Mouse (Mus musculus) intestine, embryonic 15.5 days (tissue): ENCODE measurements around the gene Zfp263. TPM values are rescaled to one million over a fixed set of nuclear protein-coding genes. Genes with fewer than 3 reads are reported as not detected.
A peak's percentile ranks its signal among the peaks of the same experiment; 100 is the strongest.

Source experiments
- ATAC-seq: fragments of 200-750 bp; cut with Nextera tagmentation; 2 replicates; pipeline ENCODE4 v1.8.0; 2017; ENCODE audit warnings: moderate TSS enrichment, moderate library complexity
- H3K27ac ChIP-seq: fragments of 300-500 bp; sonication (generic); 2 replicates; pipeline ENCODE4 v1.5.1; 2015; ENCODE audit warnings: mild to moderate bottlenecking, inconsistent platforms
- H3K27me3 ChIP-seq: fragments of 300-500 bp; sonication (generic); replicated peaks from 2 replicates; pipeline ENCODE4 v1.6.1; 2015; ENCODE audit warnings: inconsistent platforms
- H3K36me3 ChIP-seq: fragments of 300-500 bp; sonication (generic); 2 replicates; pipeline ENCODE4 v1.6.1; 2015; ENCODE audit warnings: inconsistent platforms
- H3K4me1 ChIP-seq: fragments of 300-500 bp; sonication (generic); replicated peaks from 2 replicates; pipeline ENCODE4 v1.6.1; 2015; ENCODE audit warnings: inconsistent platforms
- H3K4me2 ChIP-seq: fragments of 300-500 bp; sonication (generic); replicated peaks from 2 replicates; pipeline ENCODE4 v1.6.1; 2015; ENCODE audit warnings: mild to moderate bottlenecking, inconsistent platforms
- H3K4me3 ChIP-seq: fragments of 300-500 bp; sonication (generic); replicated peaks from 2 replicates; pipeline ENCODE4 v1.5.1; 2015; ENCODE audit warnings: inconsistent platforms
- H3K9ac ChIP-seq: fragments of 300-500 bp; sonication (generic); 2 replicates; pipeline ENCODE4 v1.6.1; 2015; ENCODE audit warnings: inconsistent platforms
- H3K9me3 ChIP-seq: fragments of 300-500 bp; sonication (generic); 2 replicates; pipeline ENCODE4 v1.6.1; 2016; ENCODE audit warnings: inconsistent platforms
- WGBS: fragments of 180-500 bp; shearing (Covaris S2); methylation state at CpG from one replicate; pipeline ENCODE4 v1.1.7; 2015; 5-methylcytosine and 5-hydroxymethylcytosine counted together
- polyA plus RNA-seq: library from polyadenylated mRNA; unstranded; fragments of >200 nt; fragmentation: Nextera tagmentation; extraction: Ambion mirVana; gene quantifications from 2 replicates; pipeline ENCODE4 v1.2.1, GENCODE M21; 2015

The Zfp263 gene
- polyA plus RNA-seq = 38.6 and 40.1 TPM in 2 replicates

DNA sequence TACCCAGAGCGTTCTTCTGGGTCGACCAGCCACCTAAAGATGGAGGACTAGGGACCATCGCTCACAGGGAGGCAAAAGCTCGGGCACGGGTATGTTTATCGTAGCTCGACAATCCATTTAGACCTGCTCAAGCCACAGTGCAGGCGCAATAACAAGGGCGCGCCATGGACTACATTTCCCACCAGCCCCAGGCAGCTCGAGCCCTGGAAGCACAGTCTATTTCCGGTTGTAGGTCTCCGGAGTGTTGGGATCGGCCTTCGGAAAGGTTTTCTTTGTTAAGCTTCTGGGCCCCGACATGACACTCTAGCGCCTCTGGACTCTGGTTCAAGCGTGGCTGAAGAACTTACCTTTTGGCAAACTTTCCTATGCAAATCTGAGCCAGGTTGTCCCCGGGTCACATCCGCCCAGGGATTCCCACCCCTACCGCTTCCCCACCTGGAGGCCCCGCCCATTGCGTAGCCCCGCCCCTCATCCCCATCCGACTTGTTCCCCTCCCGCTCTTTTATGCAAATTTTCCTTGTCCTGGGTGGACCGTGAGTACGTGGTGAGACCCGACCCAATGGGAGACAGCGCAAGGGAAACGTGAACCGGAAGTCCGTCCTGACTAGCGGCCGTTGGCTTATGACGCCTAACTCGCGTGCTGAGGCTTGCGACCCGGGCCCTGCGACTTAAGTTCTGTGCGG, at the start of gene Zfp263:
Gene Zfp263 (plus strand): TSS at position 591 of the 683 bp plus-strand sequence.
- H3K9me3 ChIP-seq = no peaks in the 10 kb centered on the region
- H3K27me3 ChIP-seq = no peaks in the 10 kb centered on the region
- peak; percentile 98 for ATAC-seq
- under 1% methylated on average over 42 of the region's 42 CpGs for WGBS
- H3K4me2 ChIP-seq = peak within 1 kb of the TSS; percentile 82
- H3K4me3 ChIP-seq = peak within 1 kb of the TSS; percentile 79
- peaks cover 17% of the 10 kb centered on the region for H3K36me3 ChIP-seq
- H3K27ac ChIP-seq = peak within 1 kb of the TSS; percentile 91
- peak within 1 kb of the TSS; percentile 83 for H3K9ac ChIP-seq
- H3K4me1 ChIP-seq = peaks cover 11% of the 10 kb centered on the region

DNA sequence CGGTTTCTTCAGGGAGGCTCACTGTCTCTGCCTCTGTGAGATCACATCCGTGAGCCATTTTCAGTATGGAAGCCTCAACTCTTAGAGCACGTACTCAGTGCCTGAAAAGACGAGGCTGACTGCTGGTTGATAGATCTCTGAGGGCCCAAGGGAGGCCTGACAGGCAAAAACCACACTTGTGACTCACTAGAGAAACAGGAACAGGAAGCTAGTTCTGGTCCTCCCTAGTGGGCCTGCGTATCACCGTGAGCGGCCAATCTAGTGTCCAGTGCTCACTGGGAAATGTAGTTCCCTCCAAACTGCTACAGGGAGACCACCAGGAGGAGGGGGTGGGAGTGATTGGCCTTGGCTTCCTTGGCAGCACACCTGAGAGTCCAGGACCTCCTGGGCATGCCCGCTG, 44.6 kb upstream of the Zfp263 start:
- Histone ChIP-seq H3K4me3 (no peak overlapping the region), H3K27ac (no peak overlapping the region), H3K9me3 (no peaks in the 10 kb centered on the region), H3K27me3 (no peaks in the 10 kb centered on the region), H3K36me3 (no peaks in the 10 kb centered on the region), H3K9ac (no peak overlapping the region), H3K4me2 (no peak overlapping the region), H3K4me1 (no peaks in the 10 kb centered on the region)
- ATAC-seq = no peak
- 83% methylated on average over 8 of the region's 8 CpGs for WGBS

DNA sequence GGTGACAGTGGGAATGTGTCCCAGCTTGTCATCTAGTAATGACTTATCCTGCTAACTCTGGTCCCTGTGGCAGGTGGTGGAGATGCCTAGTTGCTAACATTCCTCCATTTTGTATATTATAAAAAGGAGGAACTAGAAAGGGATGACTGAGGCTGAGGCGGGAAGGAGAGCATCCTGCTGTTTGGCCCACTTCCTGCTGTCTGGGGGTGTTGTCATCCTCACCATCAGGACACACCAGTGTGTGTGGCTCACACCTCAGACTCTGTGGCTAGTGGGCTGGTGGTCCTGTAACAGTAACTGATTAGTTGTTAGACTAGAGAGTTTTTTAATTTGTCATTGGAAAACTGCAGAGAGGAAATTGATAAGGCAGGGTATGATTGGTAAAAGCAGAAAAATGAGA, 43.0 kb upstream of the Zfp263 start:
- no peaks in the 10 kb centered on the region for H3K27me3 ChIP-seq
- H3K9me3 ChIP-seq = no peaks in the 10 kb centered on the region
- no peaks in the 10 kb centered on the region for H3K36me3 ChIP-seq
- 89% methylated on average over 1 of the region's 1 CpGs for WGBS
- no peak overlapping the region for H3K9ac ChIP-seq
- no peak for ATAC-seq
- no peaks in the 10 kb centered on the region for H3K4me1 ChIP-seq
- H3K4me3 ChIP-seq = no peak overlapping the region
- no peak overlapping the region for H3K27ac ChIP-seq
- no peak overlapping the region for H3K4me2 ChIP-seq

DNA sequence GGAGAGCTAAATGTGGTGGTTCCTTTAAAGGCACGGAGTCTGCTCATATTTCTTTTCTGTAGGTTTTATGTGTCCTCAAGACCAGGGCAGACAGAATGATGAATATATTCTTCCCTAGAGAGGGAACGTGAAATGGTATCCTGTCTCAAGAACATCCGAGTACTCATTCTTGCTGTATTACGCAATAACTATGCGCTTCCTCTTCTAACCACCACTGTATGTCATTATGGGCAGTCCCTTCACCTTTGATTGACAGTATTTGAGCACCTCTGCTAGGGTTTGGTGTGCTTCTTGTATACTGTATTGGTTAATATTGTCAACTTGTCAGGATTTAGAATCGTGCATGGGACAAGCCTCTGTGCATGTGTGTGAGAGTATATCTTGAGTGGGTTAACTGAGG, 37.2 kb upstream of the Zfp263 start:
- no peaks in the 10 kb centered on the region for H3K4me1 ChIP-seq
- H3K4me2 ChIP-seq = no peak overlapping the region
- no peaks in the 10 kb centered on the region for H3K27me3 ChIP-seq
- WGBS = 81% methylated on average over 6 of the region's 6 CpGs
- H3K9me3 ChIP-seq = no peaks in the 10 kb centered on the region
- no peak overlapping the region for H3K27ac ChIP-seq
- no peaks in the 10 kb centered on the region for H3K36me3 ChIP-seq
- no peak for ATAC-seq
- no peak overlapping the region for H3K4me3 ChIP-seq
- H3K9ac ChIP-seq = no peak overlapping the region

DNA sequence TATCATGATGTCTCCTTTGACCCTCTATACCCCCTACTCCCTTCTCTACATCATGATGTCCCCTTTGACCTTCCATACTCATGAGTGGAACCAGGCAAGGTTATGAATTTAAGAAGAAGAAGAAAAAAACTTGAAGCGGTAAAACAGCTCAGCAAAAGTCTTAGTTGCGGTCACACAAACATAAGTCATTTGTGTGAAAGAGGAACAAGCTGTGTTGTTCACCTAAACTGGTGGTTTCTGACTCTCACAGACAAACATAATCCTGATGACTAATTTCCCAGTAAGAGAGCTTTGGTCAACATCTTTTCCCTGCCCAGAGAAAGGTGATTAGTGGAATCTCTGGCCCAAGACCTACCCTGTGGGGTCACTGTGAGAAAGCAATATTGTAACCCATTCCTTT, 29.2 kb upstream of the Zfp263 start:
- Histone ChIP-seq H3K9ac (no peak overlapping the region), H3K4me3 (no peak overlapping the region), H3K27ac (no peak overlapping the region), H3K4me1 (no peaks in the 10 kb centered on the region), H3K9me3 (no peaks in the 10 kb centered on the region), H3K36me3 (no peaks in the 10 kb centered on the region), H3K4me2 (no peak overlapping the region), H3K27me3 (no peaks in the 10 kb centered on the region)
- WGBS = 89% methylated on average over 2 of the region's 2 CpGs
- no peak for ATAC-seq

DNA sequence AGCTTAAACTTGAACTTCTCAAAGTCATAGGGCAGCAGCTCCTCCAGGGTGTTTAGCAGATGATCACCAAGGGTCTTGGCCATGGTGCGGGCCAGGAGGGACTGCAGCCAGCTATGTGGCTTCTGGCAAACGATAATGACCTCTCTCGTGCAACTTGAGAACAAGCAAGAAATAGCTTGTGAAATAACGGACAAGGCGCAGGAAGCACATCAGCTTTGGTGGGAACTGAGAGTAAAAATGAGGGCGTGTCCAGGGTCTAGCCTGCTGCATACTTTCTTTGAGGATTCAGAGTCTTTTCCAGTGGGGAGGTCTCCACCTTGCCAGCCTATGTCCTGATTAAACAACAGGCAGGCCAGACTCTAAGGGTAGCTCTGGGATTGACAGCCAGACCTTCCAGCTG, 25.9 kb upstream of the Zfp263 start, which contains the start of gene Mefv:
Gene Mefv (minus strand): TSS at position 118 of the 400 bp plus-strand sequence.
- no peak for ATAC-seq
- Histone ChIP-seq H3K27ac (no peak within 1 kb of the TSS), H3K36me3 (no peaks in the 10 kb centered on the region), H3K4me3 (no peak within 1 kb of the TSS), H3K4me2 (no peak within 1 kb of the TSS), H3K9ac (no peak within 1 kb of the TSS), H3K9me3 (no peaks in the 10 kb centered on the region), H3K27me3 (no peaks in the 10 kb centered on the region), H3K4me1 (no peaks in the 10 kb centered on the region)
- 87% methylated on average over 6 of the region's 6 CpGs for WGBS

DNA sequence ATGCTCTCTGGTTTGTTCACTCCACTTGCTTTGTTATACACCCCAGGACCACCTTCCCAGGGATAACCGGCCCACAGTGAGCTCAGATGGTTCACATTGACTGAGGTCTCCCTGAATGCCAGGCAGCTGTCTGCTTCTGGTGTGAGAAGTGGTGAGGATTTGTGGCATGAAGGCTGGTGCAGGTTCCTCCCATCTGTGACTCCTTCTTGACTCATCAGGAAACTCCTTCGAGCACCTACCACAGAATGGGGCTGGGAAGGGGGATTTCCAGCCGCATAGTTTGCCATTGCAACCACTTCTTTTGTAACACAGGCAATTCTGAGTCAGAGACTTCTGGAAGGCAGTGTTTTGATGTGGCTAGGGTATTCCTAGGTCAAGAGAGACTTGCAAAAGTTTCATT, 20.7 kb upstream of the Zfp263 start:
- 64% methylated on average over 3 of the region's 3 CpGs for WGBS
- H3K4me3 ChIP-seq = no peak overlapping the region
- H3K4me1 ChIP-seq = no peaks in the 10 kb centered on the region

DNA sequence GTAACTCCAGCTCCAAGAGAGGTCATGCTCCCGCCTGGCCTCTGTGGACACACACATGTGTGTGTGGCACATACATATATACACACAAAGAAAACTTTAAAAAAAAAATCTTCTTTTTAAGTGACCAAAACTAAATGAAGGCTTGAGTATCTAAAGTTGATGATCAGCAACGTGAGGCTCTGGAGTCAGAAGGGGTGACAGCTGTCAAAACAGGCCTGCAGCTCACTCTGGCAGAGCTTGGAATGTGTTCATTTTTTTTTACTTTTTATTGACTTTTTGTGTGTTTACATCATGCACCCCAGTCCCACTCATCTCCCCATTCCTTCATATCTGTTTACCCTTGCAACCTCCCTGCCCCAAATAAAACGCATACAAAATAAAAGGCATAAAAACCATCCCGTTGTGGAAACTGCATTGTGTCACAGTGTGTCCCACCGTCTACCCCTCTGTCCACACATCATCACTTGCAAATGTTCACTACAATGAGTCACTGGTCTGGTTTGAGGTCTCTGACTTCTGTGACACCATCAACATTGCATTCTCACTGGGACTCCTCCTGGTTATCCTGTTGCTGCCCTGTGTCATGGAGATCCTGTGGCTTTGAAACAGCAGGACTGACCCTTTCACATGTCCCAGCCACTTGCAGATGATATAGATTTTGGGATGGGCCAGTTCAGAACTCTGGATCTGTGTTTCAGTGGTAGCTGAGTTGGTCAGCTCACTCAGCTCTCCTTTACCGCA, 15.7 kb upstream of the Zfp263 start:
- no peak overlapping the region for H3K27ac ChIP-seq
- H3K4me1 ChIP-seq = no peaks in the 10 kb centered on the region

More for the DNA sequence above, 20.7 kb upstream of the Zfp263 start:
- Histone ChIP-seq H3K9ac (no peak overlapping the region), H3K36me3 (no peaks in the 10 kb centered on the region), H3K27ac (no peak overlapping the region), H3K9me3 (no peaks in the 10 kb centered on the region), H3K27me3 (no peaks in the 10 kb centered on the region), H3K4me2 (no peak overlapping the region)
- no peak for ATAC-seq

DNA sequence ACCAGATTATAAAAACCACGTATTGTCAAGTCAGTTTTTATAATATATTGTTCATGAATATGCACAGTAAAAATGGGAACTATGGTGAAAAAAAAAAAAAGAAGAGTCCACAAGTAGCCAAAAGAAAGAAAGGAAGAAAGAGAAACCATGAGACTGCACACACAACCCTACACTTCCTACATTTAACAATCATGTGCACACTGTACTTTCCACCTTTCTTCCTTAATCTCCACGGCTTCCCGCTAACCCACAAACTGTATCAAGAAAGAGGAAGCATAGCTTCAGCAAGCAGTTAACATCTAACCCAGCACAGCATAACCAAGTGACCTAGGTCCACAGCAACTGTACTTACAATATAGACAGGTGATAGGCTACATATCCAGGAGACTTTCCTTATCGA, 11.3 kb upstream of the Zfp263 start:
- H3K4me3 ChIP-seq = no peak overlapping the region
- H3K36me3 ChIP-seq = no peaks in the 10 kb centered on the region
- no peak overlapping the region for H3K4me2 ChIP-seq
- no peaks in the 10 kb centered on the region for H3K9me3 ChIP-seq
- ATAC-seq = no peak
- no peaks in the 10 kb centered on the region for H3K27me3 ChIP-seq
- no peak overlapping the region for H3K9ac ChIP-seq
- WGBS = 84% methylated on average over 4 of the region's 4 CpGs
- no peaks in the 10 kb centered on the region for H3K4me1 ChIP-seq
- no peak overlapping the region for H3K27ac ChIP-seq

More for the DNA sequence above, 15.7 kb upstream of the Zfp263 start:
- H3K9me3 ChIP-seq = no peaks in the 10 kb centered on the region
- H3K36me3 ChIP-seq = no peaks in the 10 kb centered on the region
- 80% methylated on average over 6 of the region's 6 CpGs for WGBS
- H3K27me3 ChIP-seq = no peaks in the 10 kb centered on the region
- no peak overlapping the region for H3K9ac ChIP-seq
- no peak for ATAC-seq
- H3K4me2 ChIP-seq = no peak overlapping the region
- no peak overlapping the region for H3K4me3 ChIP-seq

DNA sequence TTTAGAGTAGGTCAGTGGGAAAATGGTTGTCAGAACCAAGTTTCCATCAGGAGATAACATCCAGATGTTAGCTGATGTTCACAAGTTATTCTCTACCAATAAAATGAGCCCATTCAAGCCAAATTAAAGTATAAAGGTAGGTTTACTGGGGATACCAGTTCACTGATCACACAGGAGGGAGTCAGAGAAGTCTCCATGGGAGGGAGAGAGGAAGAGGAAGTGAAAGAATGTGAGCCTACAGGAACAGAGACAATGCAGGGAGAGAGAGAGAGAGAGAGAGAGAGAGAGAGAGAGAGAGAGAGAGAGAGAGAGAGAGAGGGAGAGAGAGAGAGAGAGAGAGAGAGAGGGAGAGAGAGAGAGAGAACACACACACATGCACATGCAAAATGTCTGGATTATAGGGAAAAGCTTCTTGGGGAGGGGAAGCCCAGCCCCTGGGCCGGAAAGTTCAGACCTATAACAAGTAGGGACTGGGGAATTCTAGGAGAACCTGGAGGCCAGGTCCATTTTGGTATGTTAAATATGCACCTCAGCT, 10.6 kb upstream of the Zfp263 start:
- 80% methylated on average over 1 of the region's 1 CpGs for WGBS
- Histone ChIP-seq H3K4me1 (no peaks in the 10 kb centered on the region), H3K27ac (no peak overlapping the region), H3K9ac (no peak overlapping the region), H3K4me2 (no peak overlapping the region), H3K9me3 (no peaks in the 10 kb centered on the region), H3K27me3 (no peaks in the 10 kb centered on the region), H3K36me3 (no peaks in the 10 kb centered on the region), H3K4me3 (no peak overlapping the region)
- no peak for ATAC-seq

DNA sequence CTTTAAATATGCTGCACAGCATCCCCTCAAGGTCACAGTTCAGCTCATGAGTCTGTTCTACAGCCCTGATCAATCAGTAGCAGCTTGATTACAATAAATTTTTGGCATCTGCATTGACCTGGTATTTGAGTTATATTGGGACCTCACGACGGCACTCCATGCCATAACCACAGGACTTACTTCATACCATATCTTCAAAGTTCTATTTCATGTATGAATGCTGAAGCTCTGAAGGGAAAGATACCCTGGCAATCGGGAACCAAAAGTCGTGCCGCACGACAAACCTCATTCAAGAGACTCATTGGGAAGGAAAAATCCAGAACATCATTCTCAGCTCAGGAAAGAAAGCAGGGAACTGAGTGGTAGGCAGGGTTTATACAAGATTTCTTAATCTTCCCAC, 1.4 kb upstream of the Zfp263 start:
- Histone ChIP-seq H3K4me1 (peaks cover 11% of the 10 kb centered on the region), H3K9me3 (no peaks in the 10 kb centered on the region), H3K9ac (no peak overlapping the region), H3K4me2 (no peak overlapping the region), H3K36me3 (peaks cover 8% of the 10 kb centered on the region), H3K4me3 (no peak overlapping the region), H3K27me3 (no peaks in the 10 kb centered on the region), H3K27ac (no peak overlapping the region)
- 95% methylated on average over 6 of the region's 6 CpGs for WGBS
- no peak for ATAC-seq

DNA sequence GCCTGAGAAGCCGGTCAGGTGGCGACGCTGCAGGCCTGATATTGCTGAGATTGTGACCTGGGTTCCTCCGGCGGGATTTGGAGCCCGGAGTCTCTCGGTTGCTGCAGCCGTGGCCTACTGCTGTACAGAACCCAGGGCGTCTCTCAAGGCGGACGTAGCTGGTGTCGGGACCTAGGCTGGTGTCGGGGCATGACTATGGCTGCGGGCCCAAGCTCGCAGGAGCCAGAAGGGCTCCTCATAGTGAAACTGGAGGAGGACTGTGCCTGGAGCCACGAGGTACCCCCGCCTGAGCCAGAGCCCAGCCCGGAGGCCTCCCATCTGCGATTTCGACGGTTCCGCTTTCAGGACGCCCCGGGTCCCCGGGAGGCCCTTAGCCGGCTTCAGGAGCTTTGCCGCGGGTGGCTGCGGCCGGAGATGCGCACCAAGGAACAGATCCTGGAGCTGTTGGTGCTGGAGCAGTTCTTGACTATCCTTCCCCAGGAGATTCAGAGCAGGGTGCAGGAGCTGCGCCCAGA, 350 bp downstream of the Zfp263 start:
- peak overlapping the region; percentile 79 for H3K4me3 ChIP-seq
- peak; percentile 72 for ATAC-seq
- H3K36me3 ChIP-seq = peaks cover 23% of the 10 kb centered on the region
- 1% methylated on average over 32 of the region's 32 CpGs for WGBS
- peak overlapping the region; percentile 83 for H3K9ac ChIP-seq
- H3K27me3 ChIP-seq = no peaks in the 10 kb centered on the region
- peak overlapping the region; percentile 73 for H3K27ac ChIP-seq
- H3K9me3 ChIP-seq = no peaks in the 10 kb centered on the region
- peak overlapping the region; percentile 82 for H3K4me2 ChIP-seq
- H3K4me1 ChIP-seq = peaks cover 11% of the 10 kb centered on the region
